Mouse (Mus musculus): Measurements from ENCODE around the gene Chit1.

The Chit1 gene

DNA sequence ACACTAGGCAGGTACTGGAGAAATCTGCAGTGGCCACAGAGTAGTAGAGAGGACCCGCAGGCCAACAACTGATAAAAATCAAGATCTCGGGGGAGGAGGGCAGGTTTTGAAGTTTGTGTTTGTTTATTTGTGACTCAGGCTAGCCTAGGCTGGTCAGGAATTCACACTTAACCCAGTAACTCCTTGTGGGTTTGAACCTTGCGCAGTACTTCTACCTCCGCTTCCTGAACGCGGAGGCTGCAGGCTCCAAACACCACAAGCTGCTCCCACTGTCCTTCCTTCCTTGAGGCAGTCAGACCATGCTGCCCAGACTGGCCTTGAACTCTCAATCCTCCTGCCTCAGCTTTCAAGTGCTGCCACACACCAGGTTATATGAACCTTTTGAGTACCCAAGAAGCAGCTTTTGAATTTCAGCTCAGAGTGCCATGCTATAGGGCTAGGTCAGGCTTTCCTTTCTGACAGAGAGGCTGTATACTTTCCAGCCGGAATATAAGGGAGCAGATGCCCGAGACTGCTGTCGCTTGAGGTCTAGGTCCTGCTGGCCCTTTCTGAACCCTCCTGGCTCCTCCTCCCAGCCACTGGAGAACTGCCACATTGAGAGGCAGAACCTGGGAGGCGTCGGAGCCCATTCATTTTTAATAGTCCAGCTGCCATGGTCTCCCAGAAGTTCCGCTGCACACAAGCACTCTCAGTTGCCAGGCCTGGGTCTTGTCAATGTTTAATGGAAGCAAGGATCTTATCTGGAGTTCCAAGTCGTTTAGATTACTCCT, 12.9 kb upstream of the Chit1 start:
- DNase-seq (ENCODE audit: extremely low read depth, low read depth, low spot score) = no peak

DNA sequence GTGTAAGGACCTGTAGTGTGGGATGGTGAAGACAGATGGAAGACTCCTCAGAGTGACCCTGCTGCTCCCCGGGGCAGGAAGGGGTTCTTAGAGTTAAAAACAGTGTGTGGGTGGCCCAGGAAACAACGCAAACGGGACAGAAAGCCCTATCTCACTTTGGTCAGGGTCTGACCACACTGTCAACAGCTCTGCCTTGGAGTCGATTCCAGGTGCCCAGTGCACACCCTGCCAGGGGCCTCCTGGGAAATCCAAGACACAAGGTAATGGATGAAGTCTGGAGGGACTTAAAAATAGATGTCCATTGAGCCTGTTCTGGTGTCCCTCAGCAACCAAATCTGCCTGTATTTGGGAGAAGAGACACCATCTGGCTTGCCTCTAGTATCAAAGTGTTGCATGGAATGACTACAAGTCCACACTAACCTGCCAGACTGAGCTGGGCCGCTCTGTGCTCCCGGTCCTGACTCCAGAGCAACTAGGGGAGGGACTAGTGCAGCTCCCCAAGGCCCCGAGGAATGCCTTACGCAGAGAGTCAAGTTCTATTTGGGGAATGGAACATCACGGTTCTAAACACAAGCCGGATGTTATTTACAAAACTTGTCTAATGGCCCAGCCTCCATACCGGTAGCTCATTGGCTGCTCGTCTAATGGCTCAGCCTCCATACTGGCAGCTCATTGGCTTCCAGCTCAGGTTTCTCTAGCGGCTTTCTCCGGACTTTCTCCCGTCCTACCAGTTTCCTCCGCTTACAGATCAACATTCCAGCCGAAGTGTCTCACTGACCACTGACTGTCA, 12.1 kb upstream of the Chit1 start:
- DNase-seq (ENCODE audit: extremely low read depth, low read depth, low spot score) = peak; percentile 81

DNA sequence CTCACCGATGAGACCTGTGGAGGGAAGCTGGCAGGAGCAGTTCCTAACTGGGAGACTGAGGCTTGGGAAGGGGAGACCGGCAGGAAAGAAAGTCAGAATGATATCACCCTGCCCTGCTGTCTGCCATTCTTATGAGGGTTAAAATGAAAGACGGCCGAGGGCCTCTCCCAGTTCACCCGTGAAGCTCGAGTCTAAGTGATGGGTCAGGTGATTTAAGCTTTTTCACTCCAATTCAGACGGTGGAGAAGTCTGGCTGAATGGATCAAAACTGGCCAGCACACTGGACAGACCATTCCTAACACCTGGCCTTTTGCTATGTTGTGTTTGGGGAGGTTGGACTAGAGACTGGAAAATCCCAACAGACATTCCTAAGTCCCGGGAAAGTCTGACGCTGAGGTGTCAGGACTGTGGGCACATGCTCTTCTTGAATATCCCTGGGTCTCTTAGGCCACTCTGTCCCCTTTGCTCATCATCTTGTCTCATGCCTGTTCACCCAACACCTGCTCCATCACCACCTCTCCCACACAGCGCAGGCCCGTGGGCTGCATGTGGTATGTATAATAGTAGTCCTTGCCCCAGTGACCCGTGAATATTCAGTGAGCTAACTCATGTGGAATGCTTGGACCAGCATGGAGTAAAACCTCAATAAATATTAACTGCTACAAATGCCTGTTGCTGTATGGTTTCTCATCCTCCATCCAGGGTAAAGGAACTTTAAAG, 11.4 kb upstream of the Chit1 start:
- no peak for DNase-seq (ENCODE audit: extremely low read depth, low read depth, low spot score)

DNA sequence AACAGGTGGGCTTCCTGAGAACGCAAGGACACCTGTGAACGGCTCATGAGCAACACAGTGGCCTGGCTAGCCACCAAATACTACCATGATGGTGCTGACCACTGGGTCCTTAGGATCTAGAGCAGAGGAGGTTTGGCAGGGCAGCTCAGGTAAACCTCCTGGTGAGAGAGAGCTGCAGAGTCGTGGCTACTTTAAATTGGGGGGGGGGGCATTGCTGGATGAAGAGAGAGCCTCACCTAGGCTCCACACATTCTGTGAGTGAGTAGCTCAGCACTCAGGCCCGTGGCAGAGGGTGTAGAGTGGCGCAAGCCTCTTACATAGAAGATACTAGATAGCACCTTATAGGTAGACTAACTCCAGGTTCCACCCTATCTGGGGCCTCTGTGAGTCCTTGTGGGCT, 10.6 kb upstream of the Chit1 start:
- DNase-seq (ENCODE audit: extremely low read depth, low read depth, low spot score) = no peak

DNA sequence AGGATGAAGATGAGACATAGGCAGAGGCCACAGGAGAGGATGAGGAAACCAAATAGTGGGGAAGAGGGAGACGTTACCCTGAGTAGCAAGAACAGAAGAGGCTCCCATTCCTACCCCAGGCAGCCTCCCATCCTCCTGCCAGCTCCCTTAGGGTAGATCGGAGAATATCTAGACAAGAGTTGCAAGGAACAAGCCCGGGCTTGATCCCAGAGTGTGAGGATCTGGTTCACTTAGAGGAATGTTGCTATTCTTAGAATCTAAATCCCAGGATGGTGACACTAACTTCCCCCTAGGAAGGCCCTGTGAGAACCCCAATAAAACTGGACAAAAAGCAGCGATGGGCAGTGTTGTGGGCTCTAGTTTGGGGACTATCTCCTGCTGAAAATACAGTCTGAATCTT, 10.1 kb upstream of the Chit1 start:
- no peak for DNase-seq (ENCODE audit: extremely low read depth, low read depth, low spot score)

DNA sequence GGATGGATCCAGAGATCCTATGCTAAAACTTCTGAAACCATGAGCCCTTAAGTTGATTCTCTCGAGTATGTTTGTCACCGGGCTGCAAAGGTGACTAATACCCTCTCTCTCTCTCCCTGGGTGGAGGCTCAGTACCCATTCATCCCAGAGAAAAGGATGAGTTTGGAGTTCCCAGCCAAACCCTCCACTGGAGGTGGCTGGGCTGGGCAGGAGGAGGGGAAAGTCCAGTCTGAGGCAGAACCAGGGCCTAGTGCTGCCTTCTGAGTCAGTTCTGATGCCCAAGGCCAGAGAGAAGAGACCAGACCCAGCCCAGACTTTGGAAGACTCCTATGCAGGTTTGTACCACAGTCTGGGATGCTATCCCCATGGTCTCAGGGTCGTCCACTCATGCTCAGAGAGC, 9.4 kb upstream of the Chit1 start:
- no peak for DNase-seq (ENCODE audit: extremely low read depth, low read depth, low spot score)

DNA sequence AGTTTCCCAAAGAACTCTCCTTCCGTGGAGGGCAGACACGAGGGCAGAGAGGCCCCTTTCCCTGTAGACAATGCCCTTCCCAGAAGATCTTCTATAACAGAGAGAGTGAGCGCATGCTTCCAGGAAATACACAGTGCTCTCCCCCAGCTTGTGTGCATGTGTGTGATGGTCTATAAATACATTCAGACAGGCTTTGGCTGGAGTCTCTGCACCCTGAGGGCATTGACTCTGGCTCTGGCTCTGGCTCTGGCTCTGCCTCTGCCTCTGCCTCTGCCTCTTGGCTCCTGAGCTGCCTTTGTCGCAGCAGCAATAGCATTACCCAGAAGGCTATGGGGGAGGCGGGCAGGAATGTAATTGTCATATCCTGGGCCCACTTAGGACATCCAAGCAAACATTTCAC, 7.2 kb upstream of the Chit1 start:
- peak; percentile 68 for DNase-seq (ENCODE audit: extremely low read depth, low read depth, low spot score)

DNA sequence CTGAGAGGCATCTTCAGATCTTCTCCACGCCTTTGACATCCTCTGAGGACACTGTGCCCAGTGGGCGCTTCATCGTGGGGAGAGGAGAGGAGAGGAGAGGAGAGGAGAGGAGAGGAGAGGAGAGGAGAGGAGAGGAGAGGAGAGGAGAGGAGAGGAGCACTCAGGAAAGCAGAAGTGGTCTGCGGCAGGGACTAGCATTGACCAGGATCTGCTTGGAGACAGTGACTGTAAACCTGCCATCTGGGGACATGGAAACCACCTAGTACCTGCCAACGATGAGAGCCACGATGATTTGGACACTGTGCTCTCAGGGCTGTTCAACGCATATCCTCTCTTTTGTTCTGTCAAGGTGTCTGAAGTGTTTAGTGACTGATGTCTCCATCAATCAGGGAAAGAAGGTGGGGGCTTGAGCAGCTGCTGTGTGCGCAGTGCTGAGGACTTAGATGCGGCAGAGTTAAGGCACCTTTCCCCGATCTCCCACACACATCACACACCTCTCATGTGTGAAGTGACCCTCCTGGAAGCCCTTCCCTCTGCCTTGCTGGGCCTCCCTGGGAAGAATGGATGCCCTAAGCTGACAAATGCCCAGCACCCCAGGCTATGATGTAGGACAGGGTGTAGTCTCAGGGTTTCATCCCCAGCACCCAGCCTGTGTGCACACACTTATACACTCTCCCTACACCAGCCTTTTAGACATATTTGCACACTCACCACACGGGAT, 5.8 kb upstream of the Chit1 start:
- no peak for DNase-seq (ENCODE audit: extremely low read depth, low read depth, low spot score)

DNA sequence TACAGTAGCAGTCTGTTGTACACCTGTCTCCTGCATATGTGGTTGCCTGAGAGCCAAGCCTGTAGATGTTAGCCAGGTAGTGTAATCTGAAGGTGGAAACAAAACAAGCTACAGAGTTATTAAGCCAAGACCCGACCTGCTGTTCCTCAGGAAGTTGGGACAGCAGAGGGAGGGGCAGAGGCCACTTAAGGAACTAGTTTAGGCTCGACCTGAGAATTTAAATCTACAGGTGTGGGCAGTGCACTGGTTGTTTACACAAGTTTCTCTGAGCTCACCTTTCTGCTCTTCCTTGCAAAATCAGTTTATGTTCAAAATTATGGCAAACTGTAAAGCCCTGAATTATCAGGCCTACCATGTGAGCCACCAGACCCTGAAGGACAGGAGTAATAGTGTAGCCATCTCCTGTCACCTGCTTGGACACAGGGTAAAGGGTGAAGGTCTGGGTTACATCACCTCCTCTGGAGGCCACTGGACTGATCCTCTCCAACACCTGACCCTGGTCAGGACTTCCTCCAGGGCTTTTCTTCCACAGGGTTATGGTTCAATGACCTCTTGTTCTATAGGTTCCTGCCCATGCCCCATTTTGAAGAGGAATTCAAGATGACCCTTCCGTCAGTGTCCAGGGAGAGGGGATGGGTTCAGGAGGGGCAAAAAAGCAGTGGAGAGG, 5.1 kb upstream of the Chit1 start:
- no peak for DNase-seq (ENCODE audit: extremely low read depth, low read depth, low spot score)

DNA sequence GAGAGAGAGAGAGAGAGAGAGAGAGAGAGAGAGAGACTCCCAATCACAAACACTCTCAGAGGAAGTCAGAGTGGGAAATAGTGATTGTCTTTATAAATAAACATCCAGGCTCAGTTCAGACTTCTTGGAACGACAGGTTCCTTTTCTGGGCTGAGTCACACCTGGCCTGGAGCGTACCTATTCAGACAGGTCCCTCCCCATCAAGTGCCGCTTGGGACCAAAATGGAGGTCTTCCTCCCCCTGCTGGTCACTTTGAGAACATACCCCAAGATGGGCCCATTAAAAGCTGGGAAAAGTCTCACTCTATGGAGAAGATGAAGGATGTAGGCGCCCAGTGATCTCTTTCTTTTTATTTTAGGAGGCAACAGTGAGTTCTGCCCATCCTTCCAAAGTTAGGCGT, 4.3 kb upstream of the Chit1 start:
- peak; percentile 82 for DNase-seq (ENCODE audit: extremely low read depth, low read depth, low spot score)

DNA sequence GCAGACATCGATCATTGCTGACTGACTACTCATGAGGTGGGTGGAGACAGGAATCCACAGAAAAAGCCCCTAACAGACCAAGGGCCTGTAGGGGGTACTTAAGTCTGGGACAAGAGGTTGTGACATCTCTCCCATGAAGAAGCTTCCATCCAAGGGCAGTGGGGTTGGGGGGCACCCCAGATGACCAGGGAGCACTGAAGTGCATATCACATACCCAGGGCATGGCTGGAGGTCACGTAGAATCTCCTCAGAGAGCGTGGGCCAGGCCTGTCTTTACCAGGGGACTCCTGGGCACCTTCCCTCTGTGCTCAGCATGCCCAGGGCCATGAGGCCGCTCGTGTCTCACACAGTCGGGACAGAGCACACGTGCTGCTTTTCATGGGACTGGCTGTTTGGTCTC, 3.3 kb upstream of the Chit1 start:
- DNase-seq (ENCODE audit: extremely low read depth, low read depth, low spot score) = no peak

DNA sequence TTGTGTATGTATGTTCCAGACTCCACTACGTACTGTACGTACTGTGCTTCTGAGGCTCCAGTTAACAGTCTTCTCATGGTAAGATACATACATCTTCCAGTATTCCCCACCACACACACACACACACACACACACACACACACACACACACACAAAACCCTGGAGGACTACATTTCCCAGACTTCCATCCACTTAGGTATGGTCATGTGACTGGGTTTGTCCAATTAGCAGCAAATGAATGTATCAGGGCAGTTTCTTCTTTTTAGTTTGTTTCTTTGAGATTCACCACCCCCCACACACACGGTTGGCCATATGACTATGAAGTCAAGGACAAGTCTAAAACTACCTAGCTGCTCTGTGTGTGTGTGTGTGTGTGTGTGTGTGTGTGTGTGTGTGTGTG, 1.0 kb upstream of the Chit1 start:
- DNase-seq (ENCODE audit: extremely low read depth, low read depth, low spot score) = no peak

DNA sequence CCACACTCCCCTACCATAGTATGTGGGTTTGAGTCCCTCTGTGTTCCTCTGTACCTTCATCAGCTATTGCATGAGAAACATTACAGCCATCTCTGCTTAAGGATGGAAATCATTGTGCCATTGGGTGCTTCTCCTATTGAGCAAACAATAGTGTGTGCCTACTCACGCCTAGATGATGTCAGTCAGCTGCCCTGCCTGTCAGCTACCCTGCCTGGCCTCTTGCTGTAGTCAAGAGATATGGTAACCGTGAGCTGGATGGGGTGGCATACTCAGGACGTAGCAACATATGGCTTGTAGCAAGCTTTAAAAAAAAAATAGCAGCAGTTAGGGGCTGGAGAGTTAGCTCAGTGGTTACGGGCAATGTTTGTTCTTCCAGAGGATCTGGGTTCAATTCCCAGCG, 593 bp upstream of the Chit1 start:
- no peak for DNase-seq (ENCODE audit: extremely low read depth, low read depth, low spot score)

DNA sequence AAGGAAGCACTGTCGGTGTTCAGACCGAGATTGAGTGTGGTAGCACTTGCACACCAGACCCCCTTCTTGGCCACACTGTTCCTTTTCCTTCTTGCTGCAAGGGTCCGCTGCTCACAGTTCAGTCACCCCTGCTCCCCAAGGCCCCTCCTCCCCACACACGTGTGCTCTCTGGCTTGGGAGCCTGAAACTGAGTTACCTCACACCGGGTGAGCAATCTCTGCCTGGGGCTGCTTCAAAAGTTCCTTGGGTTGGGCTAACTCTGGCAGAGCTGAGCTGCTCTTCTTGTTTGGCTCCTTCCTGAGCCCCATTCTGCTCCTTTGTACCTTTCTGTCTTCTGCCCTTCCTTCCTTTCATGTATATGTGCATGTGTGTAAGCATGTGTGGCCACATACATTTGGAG, 2.5 kb downstream of the Chit1 start:
- peak; percentile 89 for DNase-seq (ENCODE audit: extremely low read depth, low read depth, low spot score)

DNA sequence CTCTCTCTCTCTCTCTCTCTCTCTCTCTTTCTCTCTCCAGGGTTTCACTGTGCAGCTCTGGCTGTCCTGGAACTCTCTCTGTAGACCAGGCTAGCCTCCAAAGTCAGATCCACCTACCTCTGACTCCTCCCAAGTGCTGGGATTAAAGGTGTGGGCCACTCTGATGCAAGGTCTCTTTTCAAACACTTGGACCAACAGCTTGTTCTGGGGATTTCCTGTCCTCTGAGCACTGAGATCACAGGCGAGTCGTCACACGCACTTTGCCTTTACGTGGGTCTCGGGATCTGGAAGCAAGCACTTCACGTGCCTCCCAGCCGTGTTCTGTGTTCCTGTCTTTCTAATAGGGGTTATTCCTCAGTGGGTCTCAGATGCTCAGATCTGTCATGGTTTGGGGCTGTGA, 3.0 kb downstream of the Chit1 start:
- peak; percentile 92 for DNase-seq (ENCODE audit: extremely low read depth, low read depth, low spot score)

DNA sequence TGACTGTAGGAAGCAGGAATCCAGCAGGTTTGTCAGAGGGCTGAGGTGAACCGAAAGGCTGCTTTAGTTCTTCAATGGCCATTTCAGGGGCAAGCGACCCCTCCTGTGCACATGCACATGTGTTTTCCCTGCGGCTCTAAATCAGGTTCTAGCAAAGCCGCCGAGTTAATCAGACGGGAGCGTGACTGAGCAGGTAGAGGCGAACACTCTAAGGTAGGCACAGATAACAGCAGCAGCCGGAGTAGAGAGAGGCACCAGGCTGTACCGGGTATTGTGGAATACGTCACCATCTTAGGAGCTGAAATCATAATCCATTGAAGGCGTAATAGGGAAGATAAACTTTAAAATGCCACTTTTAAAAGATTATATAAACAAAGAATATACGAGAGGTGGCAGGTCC, 3.7 kb downstream of the Chit1 start:
- no peak for DNase-seq (ENCODE audit: extremely low read depth, low read depth, low spot score)

DNA sequence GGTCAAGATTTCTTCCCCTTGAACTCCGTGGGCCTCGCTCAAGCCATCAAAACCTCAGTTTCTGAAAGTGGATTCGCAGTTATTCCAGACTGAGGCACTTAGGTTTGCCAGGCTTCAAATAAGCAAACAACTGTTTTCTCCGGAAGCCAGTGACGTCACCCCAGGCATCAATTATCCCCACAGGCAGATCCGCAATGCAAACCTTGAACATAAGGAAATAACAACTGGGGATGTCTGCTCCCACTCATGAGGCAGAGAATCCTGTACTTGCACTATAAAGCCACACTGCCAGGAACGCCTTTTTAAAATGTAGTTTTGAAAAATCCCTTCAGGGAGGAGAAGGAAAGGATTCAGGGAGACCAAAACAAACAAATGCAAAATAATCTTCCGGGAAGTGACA, 4.4 kb downstream of the Chit1 start:
- DNase-seq (ENCODE audit: extremely low read depth, low read depth, low spot score) = no peak

DNA sequence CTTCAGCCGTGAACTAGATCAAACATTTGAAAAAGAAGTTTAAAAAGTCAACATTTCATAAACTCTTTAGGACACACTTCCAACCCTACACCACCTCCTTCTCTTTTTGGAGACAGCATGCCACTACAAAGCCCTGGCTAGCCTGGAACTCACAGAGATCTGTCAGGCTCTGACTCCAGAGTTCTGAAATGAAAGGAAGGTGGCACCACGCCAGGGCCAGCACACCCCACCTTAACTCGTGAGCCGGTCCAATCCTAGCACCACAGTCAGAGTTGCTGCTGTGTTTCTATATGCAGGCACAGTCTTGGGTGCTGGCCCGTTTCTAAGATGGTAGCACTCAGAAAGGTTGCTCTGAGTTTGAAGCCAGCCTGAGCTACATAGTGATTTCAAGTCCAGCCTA, 6.1 kb downstream of the Chit1 start:
- DNase-seq (ENCODE audit: extremely low read depth, low read depth, low spot score) = no peak

DNA sequence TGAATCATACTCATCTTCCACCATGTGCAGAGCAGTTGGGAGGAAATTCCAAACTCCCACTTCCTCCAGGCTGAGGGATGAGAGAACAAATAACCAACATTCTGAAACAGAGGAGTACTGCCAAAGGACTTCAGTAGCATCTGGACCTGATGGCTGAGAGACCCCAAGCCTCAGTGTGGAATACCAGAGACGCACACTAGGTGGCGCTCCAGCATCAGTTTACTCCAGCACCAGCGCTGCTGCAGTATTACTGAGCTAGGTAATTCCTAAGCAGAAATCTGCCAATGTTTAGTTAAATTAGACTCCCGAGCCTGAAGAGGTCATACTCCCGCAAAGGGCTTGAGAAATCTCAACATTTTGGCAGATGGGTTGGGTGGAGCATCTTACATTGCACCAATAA, 9.1 kb downstream of the Chit1 start:
- DNase-seq (ENCODE audit: extremely low read depth, low read depth, low spot score) = no peak

DNA sequence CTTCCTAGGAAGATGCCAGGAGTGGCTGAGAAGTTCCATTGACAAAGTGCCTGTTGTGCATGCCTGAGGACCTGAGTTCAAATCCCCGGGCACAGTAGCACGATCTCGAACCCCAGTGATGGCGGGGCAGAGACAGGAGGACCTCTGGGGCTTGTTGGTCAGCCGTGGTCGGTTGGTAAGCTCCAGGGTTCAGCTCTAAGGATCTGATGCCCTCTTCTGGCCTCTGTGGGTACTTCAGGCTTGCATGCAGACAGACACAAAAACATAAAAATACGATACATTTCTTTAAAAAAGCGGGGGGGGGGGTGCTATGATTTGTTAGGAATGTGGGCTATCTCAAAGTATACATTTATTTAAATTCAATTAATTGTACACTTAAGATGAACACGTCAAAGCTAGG, 11.2 kb downstream of the Chit1 start:
- no peak for DNase-seq (ENCODE audit: extremely low read depth, low read depth, low spot score)

DNA sequence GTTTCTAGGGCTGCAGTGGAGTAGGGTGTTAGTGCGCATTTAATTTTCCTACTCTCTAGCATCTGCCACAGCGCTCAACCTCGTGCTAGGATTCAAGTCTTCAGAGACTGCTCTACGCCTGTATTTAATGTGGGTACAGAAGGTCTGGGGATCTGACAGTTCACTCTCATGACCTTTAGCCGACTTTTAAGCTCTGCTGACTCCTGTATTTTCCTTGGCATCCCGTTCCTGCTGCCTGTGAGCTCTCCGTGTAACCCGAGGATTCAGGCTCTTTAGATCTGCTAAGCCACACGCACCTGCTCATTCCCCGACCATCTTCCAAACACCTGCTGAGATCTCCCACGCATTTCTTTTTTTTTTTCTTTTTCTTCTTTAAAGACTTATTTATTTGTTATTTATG, 22.3 kb downstream of the Chit1 start:
- no peak for DNase-seq (ENCODE audit: extremely low read depth, low read depth, low spot score)
